Mouse (Mus musculus) embryonic facial prominence, embryonic 13.5 days (tissue): ENCODE data around the gene Clic5. TPM values are rescaled to one million over a fixed set of nuclear protein-coding genes. Genes with fewer than 3 reads are reported as not detected.

ENCODE experiments used
- ATAC-seq: fragments of 200-750 bp; cut with Nextera tagmentation; 2 replicates; pipeline ENCODE4 v1.8.0; 2017; ENCODE audit warnings: low read depth; ENCODE audit not compliant: insufficient number of reproducible peaks, insufficient read depth, low FRiP score, low TSS enrichment
- H3K27ac ChIP-seq: fragments of 300-500 bp; sonication (generic); 2 replicates; pipeline ENCODE4 v1.5.1; 2015; ENCODE audit warnings: moderate library complexity, mild to moderate bottlenecking, inconsistent platforms
- H3K27me3 ChIP-seq: fragments of 300-500 bp; sonication (generic); 2 replicates; pipeline ENCODE4 v1.6.1; 2015; ENCODE audit warnings: mild to moderate bottlenecking, inconsistent platforms
- H3K36me3 ChIP-seq: fragments of 300-500 bp; sonication (generic); 2 replicates; pipeline ENCODE4 v1.6.1; 2015; ENCODE audit warnings: mild to moderate bottlenecking, inconsistent platforms
- H3K4me1 ChIP-seq: fragments of 300-500 bp; sonication (generic); 2 replicates; pipeline ENCODE4 v1.6.1; 2015; ENCODE audit warnings: inconsistent platforms
- H3K4me2 ChIP-seq: fragments of 300-500 bp; sonication (generic); 2 replicates; pipeline ENCODE4 v1.6.1; 2015; ENCODE audit warnings: moderate library complexity, mild to moderate bottlenecking, inconsistent platforms
- H3K4me3 ChIP-seq: fragments of 300-500 bp; sonication (generic); 2 replicates; pipeline ENCODE4 v1.5.1; 2015; ENCODE audit warnings: mild to moderate bottlenecking, inconsistent platforms
- H3K9ac ChIP-seq: fragments of 300-500 bp; sonication (generic); 2 replicates; pipeline ENCODE4 v1.6.1; 2015; ENCODE audit warnings: mild to moderate bottlenecking, inconsistent platforms
- H3K9me3 ChIP-seq: fragments of 300-500 bp; sonication (generic); 2 replicates; pipeline ENCODE4 v1.6.1; 2016; ENCODE audit warnings: inconsistent platforms
- whole genome bisulfite sequencing: fragments of 180-500 bp; shearing (Covaris S2); methylation state at CpG from one replicate; pipeline ENCODE4 v1.1.7; 2015; ENCODE audit warnings: mixed read lengths; 5-methylcytosine and 5-hydroxymethylcytosine counted together
- polyA plus RNA-seq: library from polyadenylated mRNA; unstranded; fragments of >200 nt; fragmentation: Nextera tagmentation; extraction: Ambion mirVana; gene quantifications from 2 replicates; pipeline ENCODE4 v1.2.1, GENCODE M21; 2015

Clic5 gene
- polyA plus RNA-seq, 1 experiment from 2014 or later: 0.72 TPM

- Histone ChIP-seq H3K36me3 (no peaks in the 10 kb centered on the region), H3K27me3 (no peaks in the 10 kb centered on the region), H3K4me2 (peak overlapping the region; percentile 47), H3K4me3 (peak overlapping the region; percentile 9; the same call in 1 of the 2 replicates), H3K9me3 (no peaks in the 10 kb centered on the region), H3K27ac (peak overlapping the region; percentile 84), H3K4me1 (peaks cover 14% of the 10 kb centered on the region), H3K9ac (no peak overlapping the region)
- peak; percentile 59; the same call in 1 of the 2 replicates for ATAC-seq
- 15% methylated on average over 10 of the region's 10 CpGs for WGBS
These were observed 139.1 kb downstream of the Clic5 start for GRCm38 (mm10) chr17:44327279-44328146.

DNA sequence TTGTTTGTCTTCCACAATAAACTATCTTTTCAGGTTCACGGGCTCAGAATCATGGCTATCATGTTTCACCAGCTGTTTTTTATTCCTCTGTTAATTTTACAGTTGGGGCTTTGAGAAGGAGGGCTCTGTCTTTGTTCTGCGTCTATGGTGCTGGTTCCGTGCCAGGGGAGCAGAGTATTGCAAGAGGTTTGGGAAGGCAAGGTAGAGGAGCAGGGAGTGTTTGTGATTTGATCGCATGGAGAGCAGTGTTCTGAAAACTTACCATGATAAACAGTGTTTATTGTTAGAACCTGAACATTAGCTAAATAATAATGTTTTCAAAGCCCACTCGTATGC is 139.7 kb downstream of the Clic5 start:
- WGBS: 23% methylated on average over 5 of the region's 5 CpGs
- Histone ChIP-seq H3K9me3 (no peaks in the 10 kb centered on the region), H3K36me3 (no peaks in the 10 kb centered on the region), H3K4me3 (no peak overlapping the region), H3K27me3 (no peaks in the 10 kb centered on the region), H3K4me1 (peaks cover 14% of the 10 kb centered on the region), H3K9ac (no peak overlapping the region), H3K27ac (peak overlapping the region; percentile 84), H3K4me2 (peak overlapping the region; percentile 47)
- ATAC-seq: peak; percentile 48; the same call in 1 of the 2 replicates

Other genes with a start within 250 kb of the Clic5 start
- 15.4 and 20.0 TPM in 2 replicates for gene Enpp5, start 109.8 kb upstream of the Clic5 start, polyA plus RNA-seq
- gene Enpp4, start 82.8 kb upstream of the Clic5 start, polyA plus RNA-seq: 3.6 and 4.3 TPM in 2 replicates